Mouse (Mus musculus): Measurements from ENCODE around the gene Tmem207.
"Not testable (repeated sequence)": the region's sequence is repeated elsewhere in the genome, so short reads cannot be mapped to it uniquely, and the experiment has no call there.

Gene Tmem207

DNA sequence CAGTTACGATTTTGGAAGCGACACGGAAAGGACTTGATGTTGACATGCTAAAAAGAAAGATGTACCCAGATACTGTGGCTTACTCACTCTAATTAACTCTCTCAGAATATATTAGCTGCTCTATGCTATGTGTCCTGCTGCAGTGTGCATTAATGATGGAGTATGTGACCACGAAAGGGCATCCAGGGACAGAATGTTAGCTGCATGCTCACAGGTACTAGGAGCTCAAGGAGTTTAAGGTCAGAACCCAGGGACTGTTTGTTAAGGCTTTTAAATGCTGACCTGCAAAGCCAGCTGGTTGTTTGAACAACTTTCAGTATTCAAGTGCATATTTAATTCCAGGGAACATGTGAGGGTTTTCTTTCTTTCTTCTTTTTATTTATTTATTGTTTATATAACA, at the start of gene Tmem207:
Gene Tmem207, minus strand, starts transcription at position 101 of the 400 bp plus-strand sequence.
- DNase-seq (ENCODE audit: low spot score), result no peak

DNA sequence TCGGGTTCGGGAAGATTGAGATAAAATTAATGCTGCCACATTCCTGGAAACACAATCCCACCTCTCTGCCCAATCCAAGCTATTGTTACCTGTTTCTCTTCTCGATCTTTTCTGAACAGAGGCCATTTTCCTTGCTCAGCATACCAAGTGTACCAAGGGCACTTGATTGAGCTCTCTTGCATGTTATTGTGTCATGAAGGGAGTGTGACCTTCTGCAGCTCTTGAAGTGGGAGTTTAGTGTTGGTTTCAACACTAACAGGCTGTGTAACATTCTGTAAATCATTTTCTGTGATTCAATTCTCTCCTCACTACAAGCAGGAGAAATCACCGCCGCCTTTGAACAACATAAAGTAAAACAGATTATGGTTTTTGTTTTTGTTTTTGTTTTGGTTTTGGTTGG, 47.6 kb upstream of the Tmem207 start:
- DNase-seq (ENCODE audit: low spot score), result no peak

DNA sequence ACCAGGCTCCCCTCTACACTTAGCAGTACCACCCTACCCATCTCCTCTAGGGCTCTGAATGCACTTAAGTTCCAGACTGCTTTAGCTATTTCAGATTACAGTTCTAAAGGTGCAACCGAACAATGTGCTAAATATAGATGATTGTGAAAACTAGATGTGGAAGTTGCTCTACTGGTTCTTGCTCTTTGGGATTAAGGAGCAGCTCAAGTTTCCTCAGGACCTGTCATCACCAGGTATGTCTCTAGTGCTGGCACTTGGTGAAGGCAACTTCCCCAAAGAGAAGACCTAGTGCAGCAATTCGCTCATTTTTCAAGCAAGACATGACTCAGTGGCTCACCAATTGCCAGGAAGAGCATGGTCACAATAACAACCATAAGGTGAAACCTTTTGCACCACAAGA, 45.3 kb upstream of the Tmem207 start:
- DNase-seq (ENCODE audit: low spot score), result no peak

DNA sequence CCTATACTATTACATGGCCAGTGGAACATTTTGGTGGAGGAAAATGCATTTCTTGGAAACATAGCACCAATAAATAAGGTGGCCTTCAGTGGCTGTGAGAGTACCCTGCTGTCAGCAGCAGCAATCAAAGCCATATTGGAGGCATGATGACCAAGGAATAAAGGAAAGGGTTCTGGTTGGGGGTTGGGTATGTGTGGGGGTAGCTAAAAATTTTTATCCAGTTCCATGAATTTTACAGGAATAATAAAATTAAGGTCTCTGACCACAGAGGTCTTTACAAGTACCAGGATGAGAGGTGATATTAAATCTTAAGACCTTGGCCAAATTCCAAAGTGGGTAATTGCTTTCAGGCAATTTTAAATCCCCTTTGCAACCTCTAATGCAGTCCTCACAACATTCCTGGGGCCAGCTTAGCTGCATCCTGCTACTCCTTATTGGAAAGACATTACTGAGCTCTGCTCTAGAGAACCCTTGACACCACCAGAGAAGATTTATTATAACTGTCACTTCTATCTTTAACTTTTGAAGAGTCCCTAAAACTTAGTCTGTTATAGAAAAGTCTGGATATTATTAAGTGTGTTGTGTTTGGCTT, 42.9 kb upstream of the Tmem207 start:
- DNase-seq (ENCODE audit: low spot score), result no peak

DNA sequence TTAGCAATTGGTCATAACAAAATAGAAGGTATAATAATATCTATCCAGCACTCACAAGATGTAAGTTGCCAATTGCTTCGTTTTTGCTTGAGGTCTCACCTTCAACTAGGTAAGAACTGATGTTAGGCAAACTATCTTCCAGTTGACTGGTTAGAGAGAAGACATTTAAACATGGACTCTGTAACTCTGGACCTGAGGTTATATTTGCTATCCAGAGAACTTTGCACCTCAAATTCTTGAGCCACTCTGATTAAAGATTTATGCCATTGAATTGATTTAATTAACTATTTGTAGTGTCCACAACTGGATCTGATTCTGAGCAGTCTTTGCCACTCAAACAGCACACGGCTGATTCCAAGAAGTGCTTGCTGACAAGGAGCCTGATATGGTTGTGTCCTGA, 36.2 kb upstream of the Tmem207 start:
- no peak for DNase-seq (ENCODE audit: low spot score)

DNA sequence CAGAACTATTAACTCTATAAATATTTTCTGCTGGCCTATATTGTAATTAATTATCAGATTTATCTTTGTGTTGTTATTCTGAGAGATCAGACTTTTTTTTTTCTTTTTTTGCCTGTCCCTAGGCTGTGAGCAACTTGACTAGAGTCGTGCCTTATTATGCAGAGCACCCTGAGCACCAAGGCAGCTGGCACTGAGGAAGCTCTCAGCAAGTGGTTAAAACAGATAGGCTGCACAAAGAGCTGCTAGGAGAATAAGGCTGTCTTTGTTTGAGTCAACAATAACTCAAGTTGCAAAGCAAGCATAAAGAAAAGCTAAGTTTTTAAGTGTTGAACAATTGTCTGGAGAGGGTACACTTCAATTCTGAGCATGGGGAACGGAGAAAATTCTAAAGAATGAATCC, 35.2 kb upstream of the Tmem207 start:
- DNase-seq (ENCODE audit: low spot score), result no peak

DNA sequence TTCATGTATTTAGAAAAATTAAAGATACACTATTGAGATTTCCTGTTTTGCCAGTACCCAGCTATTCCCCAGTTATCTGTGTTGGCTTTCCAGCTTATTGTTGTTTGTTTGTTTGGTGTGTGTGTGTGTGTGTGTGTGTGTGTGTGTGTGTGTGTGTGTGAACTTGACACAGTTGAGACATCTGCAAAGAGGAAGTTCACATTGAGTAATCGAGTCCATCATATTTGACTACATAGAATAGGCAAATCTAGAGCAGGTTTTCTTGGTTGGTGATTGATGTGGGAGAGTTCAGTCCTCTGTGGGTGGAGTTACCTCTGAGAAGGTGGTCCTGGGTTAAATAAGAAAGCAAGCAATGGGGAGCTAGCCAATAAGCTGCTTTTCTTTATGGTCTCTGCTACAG, 32.2 kb upstream of the Tmem207 start:
- DNase-seq (ENCODE audit: low spot score), result no peak

DNA sequence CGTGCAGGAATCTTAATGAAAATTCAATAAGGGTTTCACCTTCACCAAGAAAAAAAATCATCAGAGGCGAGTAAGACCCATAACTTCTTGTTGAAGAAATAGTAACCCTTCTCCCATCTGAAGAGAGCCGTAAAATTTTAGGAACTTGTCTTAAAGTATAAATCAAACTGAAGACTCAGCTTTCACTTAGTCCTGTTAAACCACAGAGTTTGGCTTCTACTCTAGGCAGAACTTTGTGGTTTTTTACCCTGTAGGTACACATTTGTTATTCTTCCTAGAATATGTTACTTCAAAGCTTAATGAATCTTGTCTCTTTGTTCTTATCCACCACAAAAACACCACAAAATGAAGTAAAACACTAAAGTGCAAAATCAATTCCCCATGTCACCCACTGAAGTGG, 25.7 kb upstream of the Tmem207 start:
- no peak for DNase-seq (ENCODE audit: low spot score)

DNA sequence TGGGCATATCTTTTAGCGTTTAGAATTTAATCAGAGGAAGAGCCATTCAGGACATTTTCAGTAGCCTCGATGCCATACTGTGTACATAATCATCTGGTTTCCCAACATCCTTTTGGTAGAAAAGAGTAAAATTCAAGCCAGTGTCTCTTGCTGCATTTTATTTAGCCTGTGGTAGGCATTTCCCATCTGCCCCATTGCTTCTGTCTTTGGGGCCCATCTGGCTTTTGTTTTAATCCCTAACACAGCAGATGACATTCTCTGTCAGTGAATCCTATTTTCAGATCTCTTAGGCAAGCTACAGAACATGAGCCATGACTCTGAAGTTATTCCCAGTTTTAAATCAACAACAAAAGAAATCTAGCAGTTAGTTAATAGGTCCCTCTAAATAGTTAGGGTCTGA, 22.7 kb upstream of the Tmem207 start:
- no peak for DNase-seq (ENCODE audit: low spot score)

DNA sequence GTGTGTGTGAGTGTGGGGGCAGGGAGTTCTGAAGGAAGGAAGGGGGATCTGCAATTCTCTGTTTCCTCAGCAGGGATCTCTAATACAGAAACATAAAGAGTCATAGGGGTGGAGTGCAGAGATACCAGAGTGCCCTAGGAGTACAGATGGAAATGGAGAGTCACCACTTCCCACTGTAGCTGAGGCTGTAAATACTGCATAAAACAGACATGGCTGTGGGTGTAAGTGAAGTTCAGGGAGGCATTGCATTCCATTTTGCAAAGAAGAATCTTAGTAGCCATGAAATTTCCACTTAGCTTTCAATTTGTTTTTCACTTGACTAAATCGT, 20.3 kb upstream of the Tmem207 start:
- no peak for DNase-seq (ENCODE audit: low spot score)

DNA sequence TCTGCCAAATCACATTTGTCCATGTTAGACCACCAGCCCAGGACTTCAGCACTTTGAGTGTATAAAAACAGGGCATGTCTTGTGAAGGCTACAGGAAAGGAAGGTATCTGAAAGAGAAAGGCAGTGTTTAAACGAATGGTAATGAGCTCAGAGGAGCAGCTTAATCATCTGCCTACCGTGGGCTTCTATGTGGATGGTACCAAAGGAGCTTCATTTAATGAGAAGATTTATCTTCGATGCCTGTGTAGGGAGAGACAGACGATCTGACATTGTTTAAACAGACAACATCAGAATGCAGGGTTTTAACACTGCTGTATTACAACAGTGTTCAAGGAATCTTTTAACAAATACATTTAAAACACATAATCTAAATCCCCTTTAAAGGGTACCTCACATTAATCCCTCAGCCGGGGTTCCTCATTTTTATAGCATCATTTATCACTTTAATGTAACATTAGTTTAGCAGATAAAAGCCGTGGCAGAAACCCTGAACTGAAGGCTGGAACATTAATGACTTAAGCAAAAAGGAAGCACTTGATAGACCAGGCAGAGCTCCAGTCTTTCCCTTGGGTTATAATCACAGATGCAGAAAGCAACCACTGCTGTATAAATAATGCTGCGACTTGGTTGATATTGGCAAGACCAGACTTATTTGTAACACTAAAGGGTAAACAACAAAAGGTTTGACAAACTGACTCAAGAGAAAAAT, 19.8 kb upstream of the Tmem207 start:
- no peak for DNase-seq (ENCODE audit: low spot score)

DNA sequence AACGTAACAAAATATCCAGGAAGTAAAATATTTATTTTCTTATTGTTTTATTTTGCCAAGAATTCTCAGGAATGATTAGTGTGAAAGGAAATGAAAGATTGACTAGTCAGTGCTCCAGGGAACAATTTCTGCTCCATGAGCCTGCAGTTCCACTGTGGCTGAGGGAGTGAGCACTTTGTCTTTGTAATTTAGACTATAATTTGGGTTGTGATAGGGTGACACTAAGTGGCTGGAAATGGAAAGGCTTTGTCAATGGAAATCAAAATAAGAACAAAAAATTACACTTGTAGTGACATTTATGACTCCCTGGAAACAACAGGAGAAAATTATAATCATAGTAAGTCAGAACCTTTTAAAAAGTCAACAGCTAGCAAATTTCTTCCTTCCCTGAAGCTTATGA, 5.7 kb upstream of the Tmem207 start:
- no peak for DNase-seq (ENCODE audit: low spot score)

DNA sequence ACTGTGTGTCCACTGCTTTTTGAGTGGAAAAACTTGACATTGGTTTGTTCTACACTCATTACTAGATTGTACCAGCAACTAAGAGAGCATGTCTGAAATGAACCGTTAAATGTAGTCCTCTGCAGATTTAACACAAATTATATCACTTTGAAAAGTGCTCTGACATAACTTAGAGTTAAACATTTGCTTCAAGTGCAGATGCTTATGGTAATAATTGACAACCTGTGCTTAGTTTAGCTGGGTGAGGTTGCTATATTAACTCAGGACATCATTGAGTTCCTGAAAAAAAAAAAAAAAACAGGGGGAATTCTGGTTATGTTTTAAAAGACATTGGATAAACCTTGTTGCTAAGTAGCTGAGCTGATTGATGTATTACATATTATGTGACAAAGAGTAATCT, 3.9 kb upstream of the Tmem207 start:
- no peak for DNase-seq (ENCODE audit: low spot score)

DNA sequence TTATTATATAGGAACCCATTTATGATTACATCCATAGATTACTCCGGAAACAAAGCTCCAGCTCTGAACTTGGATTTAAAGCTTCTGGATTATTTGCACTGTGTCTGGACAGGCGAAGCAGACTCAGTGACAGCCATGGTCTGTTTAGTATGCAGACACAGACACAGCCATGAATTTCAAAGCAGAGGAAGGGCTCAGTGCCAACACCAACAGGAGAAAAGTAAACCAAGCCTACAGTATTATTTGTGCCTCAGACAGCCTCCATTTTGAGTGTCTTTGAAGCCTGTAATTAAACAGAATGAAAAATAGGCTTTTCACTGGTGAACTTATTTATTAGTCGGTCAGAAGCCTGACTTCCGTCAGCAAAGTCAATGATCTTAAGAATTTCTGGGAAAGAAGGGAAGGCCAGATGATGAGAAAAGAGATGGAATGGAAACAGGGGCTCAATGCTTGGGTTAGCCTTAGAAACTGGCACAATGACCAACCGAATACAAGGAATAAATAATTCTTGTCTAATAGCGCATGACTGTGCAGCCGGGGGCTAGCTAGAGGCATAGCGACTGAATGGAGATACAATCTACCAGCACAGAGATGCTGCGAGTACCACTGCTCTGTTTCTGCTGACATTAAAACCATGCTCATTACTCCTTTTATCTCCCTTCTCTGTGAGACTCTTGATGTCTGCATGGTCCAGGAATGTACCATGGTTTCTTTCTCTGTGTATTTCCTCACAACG, 1.5 kb upstream of the Tmem207 start:
- no peak for DNase-seq (ENCODE audit: low spot score)

DNA sequence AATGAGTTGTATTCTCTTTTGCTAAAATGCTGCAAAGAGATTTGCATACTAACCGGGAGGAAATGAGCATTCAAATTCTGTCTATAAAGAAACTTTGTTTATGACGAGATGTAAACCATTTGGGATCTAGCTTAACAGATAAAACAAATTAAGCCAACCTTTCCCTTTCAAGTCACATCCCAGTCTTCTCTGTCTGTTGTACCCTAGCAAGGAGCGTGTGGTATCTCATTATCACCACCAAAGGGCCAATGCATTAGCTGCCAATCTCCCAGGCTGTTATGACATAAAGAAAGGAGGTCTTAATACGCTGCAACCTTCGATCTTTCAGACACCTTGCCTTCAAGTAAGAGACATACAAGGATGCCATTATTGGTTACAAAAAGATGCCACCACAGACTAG, 737 bp downstream of the Tmem207 start:
- DNase-seq (ENCODE audit: low spot score), result no peak

DNA sequence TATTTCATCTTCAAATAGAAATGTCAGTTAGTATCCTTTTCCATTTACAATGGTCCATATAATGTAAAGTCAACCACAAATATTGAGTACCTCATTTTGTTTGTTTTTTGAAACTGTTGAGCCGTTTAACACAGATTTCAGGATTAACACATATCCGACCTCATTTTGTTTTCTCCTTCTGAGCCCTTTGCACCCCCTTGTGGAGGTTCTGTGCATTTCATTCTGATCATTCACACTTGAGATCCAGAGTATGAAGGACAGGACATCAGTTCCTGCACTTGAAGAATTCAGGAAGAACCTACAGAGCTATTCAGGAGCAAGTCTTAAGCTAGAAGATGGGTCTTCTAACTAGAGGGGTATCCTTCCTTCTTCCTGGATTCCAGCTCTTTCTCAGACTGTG, 7.0 kb downstream of the Tmem207 start:
- DNase-seq (ENCODE audit: low spot score), result peak; percentile 49

DNA sequence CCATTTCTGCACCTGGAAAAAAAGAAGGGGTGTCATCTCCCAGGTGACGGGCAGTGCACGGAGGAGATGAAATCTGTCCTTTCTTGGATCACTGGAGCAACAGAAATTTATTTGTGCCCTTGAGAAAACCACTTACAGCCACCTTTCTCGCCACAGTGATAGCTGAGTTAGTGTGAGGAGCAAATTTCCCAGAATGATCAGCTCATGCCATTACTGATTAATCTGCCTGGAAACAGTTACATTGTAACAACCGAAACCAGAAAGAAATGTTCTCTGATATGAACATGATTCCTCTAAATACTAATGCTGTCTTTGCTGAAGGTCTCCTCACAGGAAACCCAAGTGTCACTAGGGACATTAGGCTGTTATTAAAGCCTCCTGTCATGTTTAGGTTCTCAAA, 21.6 kb downstream of the Tmem207 start:
- no peak for DNase-seq (ENCODE audit: low spot score)

DNA sequence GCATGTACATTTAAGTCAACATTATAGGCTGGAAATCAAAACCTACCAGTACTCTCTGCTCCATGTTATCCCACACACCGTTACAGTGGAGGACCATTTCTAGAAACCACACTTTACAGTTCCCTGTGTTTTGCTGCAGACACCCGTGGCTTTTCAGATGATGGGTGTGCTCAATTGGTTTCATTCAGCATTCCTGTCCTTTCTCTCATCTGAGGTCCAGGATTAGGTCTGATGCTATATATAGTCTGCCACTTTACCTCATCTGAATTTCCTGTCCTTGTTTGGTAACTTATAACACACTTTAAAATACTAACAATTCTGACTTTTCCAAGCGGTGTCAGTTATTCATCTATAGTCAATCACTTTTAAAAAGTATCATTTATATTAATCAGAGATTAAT, 25.8 kb downstream of the Tmem207 start:
- no peak for DNase-seq (ENCODE audit: low spot score)

DNA sequence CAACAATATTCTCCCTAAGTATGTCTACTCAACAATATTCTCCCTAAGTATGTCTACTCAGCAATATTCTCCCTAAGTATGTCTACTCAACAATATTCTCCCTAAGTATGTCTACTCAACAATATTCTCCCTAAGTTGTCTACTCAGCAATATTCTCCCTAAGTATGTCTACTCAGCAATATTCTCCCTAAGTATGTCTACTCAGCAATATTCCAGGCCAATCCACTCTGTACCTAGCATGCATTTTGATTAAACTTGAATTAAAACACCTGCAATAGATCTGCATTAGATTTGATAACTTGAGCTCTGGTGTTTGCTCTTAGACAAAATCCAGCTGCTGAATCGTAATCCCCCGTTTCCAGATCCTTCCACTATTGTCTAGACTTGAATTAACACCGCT, 26.9 kb downstream of the Tmem207 start:
- DNase-seq (ENCODE audit: low spot score), result not testable (repeated sequence)

DNA sequence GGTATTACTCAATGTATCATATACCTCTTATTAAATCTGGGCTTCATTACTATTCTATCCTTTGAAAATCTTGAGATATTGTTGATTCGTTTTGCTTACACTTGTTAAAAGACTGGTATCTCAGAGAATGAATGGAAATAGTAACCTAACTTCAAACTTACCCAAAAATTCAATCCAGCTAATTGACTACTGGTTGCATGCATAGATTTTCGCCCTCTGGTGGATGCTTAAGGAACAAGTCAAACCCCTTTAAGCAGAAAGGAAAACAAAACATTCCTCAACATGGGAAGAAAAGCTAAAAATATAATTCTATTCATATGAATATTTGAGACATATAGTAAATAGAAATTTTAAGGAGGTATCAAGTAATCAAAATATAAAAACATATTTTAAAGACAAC, 30.8 kb downstream of the Tmem207 start:
- peak; percentile 47 for DNase-seq (ENCODE audit: low spot score)

DNA sequence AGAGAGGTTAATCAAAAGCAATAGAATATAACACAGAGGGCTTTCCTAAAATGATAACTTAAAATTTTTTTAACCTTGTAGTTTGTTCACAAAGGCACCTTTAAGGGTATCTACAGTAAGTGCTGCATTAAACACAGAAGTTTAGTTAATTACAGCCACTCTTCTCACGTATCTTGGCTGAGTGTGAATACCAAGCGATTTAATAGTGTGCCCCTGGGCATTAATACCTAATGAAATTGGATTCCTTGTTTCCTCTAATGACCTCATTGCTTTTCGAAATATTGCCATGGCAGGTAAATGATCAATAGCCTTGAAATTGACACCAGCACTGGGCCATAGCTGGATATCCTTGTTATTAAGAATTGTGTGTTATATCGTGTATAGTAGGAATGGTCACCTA, 55.3 kb downstream of the Tmem207 start:
- DNase-seq (ENCODE audit: low spot score), result no peak

DNA sequence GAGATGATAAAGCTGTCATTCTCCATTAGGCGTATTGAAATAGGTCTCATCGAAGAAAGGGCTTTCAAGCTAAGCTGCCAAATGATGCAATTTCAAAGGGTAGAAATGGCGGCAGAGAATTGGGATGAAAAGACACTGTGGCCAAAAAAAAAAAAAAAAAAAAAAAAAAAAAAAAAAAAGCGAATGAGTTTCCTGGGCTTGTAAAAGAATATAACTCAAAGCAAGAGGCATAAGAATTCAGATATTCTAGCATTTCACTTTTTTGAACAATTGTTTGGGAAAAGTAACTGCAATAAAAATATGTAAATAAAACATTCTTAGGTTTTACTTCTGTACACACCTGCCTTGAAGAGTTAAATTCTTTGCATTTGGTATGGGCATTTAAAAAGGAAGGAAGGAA, 60.0 kb downstream of the Tmem207 start:
- DNase-seq (ENCODE audit: low spot score), result no peak

DNA sequence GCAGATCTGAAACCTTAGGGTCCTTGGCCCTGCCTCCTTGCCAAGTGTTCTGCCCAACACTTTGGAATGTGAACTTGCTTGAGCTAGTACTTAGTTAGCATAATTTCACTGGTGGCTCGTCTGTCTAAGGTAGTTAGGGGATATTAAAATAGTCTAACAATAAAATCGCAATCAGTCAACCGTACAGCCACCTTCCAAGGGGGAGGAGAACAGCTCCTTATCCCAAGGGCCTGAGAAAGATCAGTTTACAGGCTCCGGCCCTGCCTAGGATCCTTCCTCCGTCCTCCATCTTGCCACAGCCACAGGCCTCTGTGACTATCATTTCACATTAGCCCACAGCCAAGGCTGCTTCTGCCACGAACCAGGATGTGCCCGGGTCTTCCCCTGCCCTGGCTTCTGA, 63.7 kb downstream of the Tmem207 start, which contains the start of gene Cldn16:
Gene Cldn16, plus strand, starts transcription at position 301 of the 400 bp plus-strand sequence.
- DNase-seq (ENCODE audit: low spot score), result no peak

DNA sequence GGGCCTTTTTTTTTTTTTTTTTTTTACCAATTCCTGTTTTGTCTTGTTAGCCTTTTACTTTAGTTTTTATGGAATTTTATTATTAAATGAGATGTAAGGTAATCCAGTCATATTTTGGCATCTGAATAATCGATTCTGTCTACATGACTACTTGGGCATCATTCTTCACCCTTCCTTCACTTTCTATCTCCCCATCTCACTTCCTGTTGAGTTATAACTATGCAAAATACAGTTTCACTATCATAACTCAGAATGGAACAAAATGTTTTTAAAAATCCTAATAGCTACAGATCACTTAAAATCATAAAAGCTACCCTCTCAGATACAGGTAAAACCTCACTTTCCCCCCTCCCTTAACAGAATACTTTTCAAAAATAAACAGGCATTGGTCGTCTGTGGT, 70.4 kb downstream of the Tmem207 start:
- no peak for DNase-seq (ENCODE audit: low spot score)

Data from embryo, embryonic 10 days (tissue).